Mouse (Mus musculus) olfactory bulb, adult 2 months (tissue): Measurements from ENCODE around the gene Ptpn11.

ENCODE experiments used
- CTCF ChIP-seq: fragments of 200-500 bp; IDR thresholded peaks from 2 replicates; pipeline ENCODE4 v1.5.1; 2012; ENCODE audit warnings: low read depth, mild to moderate bottlenecking, low read length, moderate library complexity; ENCODE audit not compliant: insufficient read depth
- POLR2A ChIP-seq: fragments of 200-500 bp; IDR thresholded peaks from 2 replicates; pipeline ENCODE4 v1.6.1; 2012; ENCODE audit warnings: mild to moderate bottlenecking, low read depth, low read length, moderate library complexity; ENCODE audit not compliant: insufficient read depth

DNA sequence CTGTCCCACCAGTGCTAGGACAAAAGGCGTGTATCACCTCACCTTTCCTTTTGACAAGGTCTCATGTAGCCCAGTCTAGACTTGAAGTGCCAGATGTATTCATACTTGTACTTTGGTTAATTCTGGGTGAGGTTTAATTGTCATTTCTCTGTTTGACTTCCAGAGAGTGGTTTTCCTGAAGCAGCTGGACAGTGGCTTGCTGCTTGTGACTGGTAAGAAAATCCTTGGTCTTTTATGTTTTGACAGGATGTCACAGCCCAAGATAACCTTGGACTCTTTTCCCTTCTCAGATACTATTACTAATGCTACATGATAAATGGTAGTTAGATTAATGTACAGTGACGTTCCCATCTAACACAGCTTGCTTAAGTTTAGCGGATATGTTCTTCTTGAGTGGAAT lies 15.8 kb upstream of the Ptpn11 start:
- TF ChIP-seq CTCF (no peak), POLR2A (no peak)
